Mouse (Mus musculus) intestine, embryonic 16.5 days (tissue): ENCODE measurements around the gene Ncbp3. TPM values are rescaled to one million over a fixed set of nuclear protein-coding genes. Genes with fewer than 3 reads are reported as not detected.
A peak's percentile ranks its signal among the peaks of the same experiment; 100 is the strongest.

Source experiments
- ATAC-seq: fragments of 200-750 bp; cut with Nextera tagmentation; 2 replicates; pipeline ENCODE4 v1.8.0; 2017; ENCODE audit warnings: moderate TSS enrichment, moderate library complexity
- H3K27ac ChIP-seq: fragments of 300-500 bp; sonication (generic); 2 replicates; pipeline ENCODE4 v1.5.1; 2014; ENCODE audit warnings: mild to moderate bottlenecking, low read length
- H3K27me3 ChIP-seq: fragments of 300-500 bp; sonication (generic); replicated peaks from 2 replicates; pipeline ENCODE4 v1.6.1; 2014; ENCODE audit warnings: low read length, control low read depth, mixed read lengths; ENCODE audit not compliant: control insufficient read depth, insufficient read depth
- H3K36me3 ChIP-seq: fragments of 300-500 bp; sonication (generic); 2 replicates; pipeline ENCODE4 v1.6.1; 2014; ENCODE audit warnings: low read length, control low read depth; ENCODE audit not compliant: control insufficient read depth, insufficient read depth
- H3K4me1 ChIP-seq: fragments of 300-500 bp; sonication (generic); 2 replicates; pipeline ENCODE4 v1.6.1; 2014; ENCODE audit warnings: low read length, control low read depth, mixed read lengths; ENCODE audit not compliant: control insufficient read depth, insufficient read depth
- H3K4me2 ChIP-seq: fragments of 300-500 bp; sonication (generic); 2 replicates; pipeline ENCODE4 v1.6.1; 2014; ENCODE audit warnings: low read depth, low read length, control low read depth
- H3K4me3 ChIP-seq: fragments of 300-500 bp; sonication (generic); 2 replicates; pipeline ENCODE4 v1.5.1; 2014; ENCODE audit warnings: mild to moderate bottlenecking, low read length
- H3K9ac ChIP-seq: fragments of 300-500 bp; sonication (generic); 2 replicates; pipeline ENCODE4 v1.6.1; 2014; ENCODE audit warnings: low read depth, low read length
- H3K9me3 ChIP-seq: fragments of 300-500 bp; sonication (generic); 2 replicates; pipeline ENCODE4 v1.6.1; 2016; ENCODE audit warnings: low read length, control low read depth; ENCODE audit not compliant: control insufficient read depth
- WGBS: fragments of 180-500 bp; shearing (Covaris S2); extraction: QIAGEN DNeasy Blood & Tissue Kit; methylation state at CpG from one replicate; pipeline ENCODE4 v1.1.7; 2014; 5-methylcytosine and 5-hydroxymethylcytosine counted together
- polyA plus RNA-seq: library from polyadenylated mRNA; unstranded; fragments of >200 nt; fragmentation: Nextera tagmentation; extraction: Ambion mirVana; gene quantifications from 2 replicates; pipeline ENCODE4 v1.2.1, GENCODE M21; 2015

Gene Ncbp3
- polyA plus RNA-seq: 7.7 and 8.3 TPM in 2 replicates

- Histone ChIP-seq H3K9me3 (no peaks in the 10 kb centered on the region), H3K9ac (peak within 1 kb of the TSS; percentile 99), H3K4me3 (peak within 1 kb of the TSS; percentile 95), H3K36me3 (peaks cover 7% of the 10 kb centered on the region), H3K27me3 (no peaks in the 10 kb centered on the region), H3K4me2 (peak within 1 kb of the TSS; percentile 79), H3K4me1 (peaks cover 12% of the 10 kb centered on the region), H3K27ac (peak within 1 kb of the TSS; percentile 89)
- under 1% methylated on average over 39 of the region's 39 CpGs for WGBS
- ATAC-seq: peak; percentile 97
Observed at GRCm38 (mm10) chr11:73047542-73047996, at the start of gene Ncbp3. Ncbp3 (plus strand) TSS chr11:73047783.

GRCm38 (mm10) chr11:72998771-72999170 is 48.8 kb upstream of the Ncbp3 start, which contains the start of gene P2rx1:
P2rx1 (plus strand) TSS chr11:72999103.
- no peaks in the 10 kb centered on the region for H3K27me3 ChIP-seq
- H3K4me3 ChIP-seq: no peak within 1 kb of the TSS
- no peaks in the 10 kb centered on the region for H3K36me3 ChIP-seq
- no peak within 1 kb of the TSS for H3K9ac ChIP-seq
- 0 out of 2 replicates have a peak, but pooled peaks have one; percentile 39 for ATAC-seq
- H3K27ac ChIP-seq: no peak within 1 kb of the TSS
- no peaks in the 10 kb centered on the region for H3K9me3 ChIP-seq
- no peak within 1 kb of the TSS for H3K4me2 ChIP-seq
- H3K4me1 ChIP-seq: peaks cover 12% of the 10 kb centered on the region
- WGBS: 45% methylated on average over 8 of the region's 8 CpGs

- H3K4me1 ChIP-seq: peaks cover 12% of the 10 kb centered on the region
- H3K9me3 ChIP-seq: no peaks in the 10 kb centered on the region
- H3K27ac ChIP-seq: no peak overlapping the region
- peak; percentile 60; the same call in 1 of the 2 replicates for ATAC-seq
- H3K9ac ChIP-seq: no peak overlapping the region
- no peak overlapping the region for H3K4me2 ChIP-seq
- WGBS: 7% methylated on average over 6 of the region's 6 CpGs
- H3K27me3 ChIP-seq: no peaks in the 10 kb centered on the region
- H3K36me3 ChIP-seq: no peaks in the 10 kb centered on the region
- no peak overlapping the region for H3K4me3 ChIP-seq
Observed at GRCm38 (mm10) chr11:73001029-73001428, 46.6 kb upstream of the Ncbp3 start.

- no peaks in the 10 kb centered on the region for H3K36me3 ChIP-seq
- H3K4me3 ChIP-seq: no peak overlapping the region
- no peaks in the 10 kb centered on the region for H3K4me1 ChIP-seq
- H3K9me3 ChIP-seq: no peaks in the 10 kb centered on the region
- H3K27me3 ChIP-seq: no peaks in the 10 kb centered on the region
- 5% methylated on average over 2 of the region's 2 CpGs for WGBS
- no peak overlapping the region for H3K27ac ChIP-seq
- peak; percentile 73 for ATAC-seq
- no peak overlapping the region for H3K4me2 ChIP-seq
- no peak overlapping the region for H3K9ac ChIP-seq
Observed at GRCm38 (mm10) chr11:73006377-73006776, 41.2 kb upstream of the Ncbp3 start.

GRCm38 (mm10) chr11:73007113-73007512 is 40.5 kb upstream of the Ncbp3 start:
- no peaks in the 10 kb centered on the region for H3K27me3 ChIP-seq
- ATAC-seq: no peak
- H3K27ac ChIP-seq: no peak overlapping the region
- H3K9ac ChIP-seq: no peak overlapping the region
- no peak overlapping the region for H3K4me3 ChIP-seq
- no peak overlapping the region for H3K4me2 ChIP-seq
- WGBS: 81% methylated on average over 3 of the region's 3 CpGs
- no peaks in the 10 kb centered on the region for H3K4me1 ChIP-seq
- no peaks in the 10 kb centered on the region for H3K9me3 ChIP-seq
- no peaks in the 10 kb centered on the region for H3K36me3 ChIP-seq

- Histone ChIP-seq H3K9me3 (no peaks in the 10 kb centered on the region), H3K27me3 (no peaks in the 10 kb centered on the region), H3K9ac (no peak overlapping the region), H3K4me3 (no peak overlapping the region), H3K4me1 (no peaks in the 10 kb centered on the region), H3K4me2 (no peak overlapping the region), H3K36me3 (no peaks in the 10 kb centered on the region), H3K27ac (no peak overlapping the region)
- peak; percentile 36; the same call in 1 of the 2 replicates for ATAC-seq
- 58% methylated on average over 11 of the region's 11 CpGs for WGBS
Observed at GRCm38 (mm10) chr11:73007698-73008481, 39.7 kb upstream of the Ncbp3 start.

GRCm38 (mm10) chr11:73008826-73009225 is 38.8 kb upstream of the Ncbp3 start:
- no peak overlapping the region for H3K9ac ChIP-seq
- H3K4me3 ChIP-seq: no peak overlapping the region
- no peaks in the 10 kb centered on the region for H3K27me3 ChIP-seq
- H3K4me1 ChIP-seq: peaks cover 2% of the 10 kb centered on the region; the same call in 1 of the 2 replicates
- WGBS: 62% methylated on average over 2 of the region's 2 CpGs
- no peak for ATAC-seq
- no peaks in the 10 kb centered on the region for H3K9me3 ChIP-seq
- H3K27ac ChIP-seq: no peak overlapping the region
- H3K36me3 ChIP-seq: no peaks in the 10 kb centered on the region
- H3K4me2 ChIP-seq: no peak overlapping the region

GRCm38 (mm10) chr11:73009531-73010274 is 37.9 kb upstream of the Ncbp3 start:
- H3K27ac ChIP-seq: no peak overlapping the region
- H3K36me3 ChIP-seq: no peaks in the 10 kb centered on the region
- H3K4me3 ChIP-seq: no peak overlapping the region
- no peak overlapping the region for H3K4me2 ChIP-seq
- no peaks in the 10 kb centered on the region for H3K27me3 ChIP-seq
- H3K9me3 ChIP-seq: no peaks in the 10 kb centered on the region
- ATAC-seq: no peak
- H3K4me1 ChIP-seq: peaks cover 5% of the 10 kb centered on the region; the same call in 1 of the 2 replicates
- 53% methylated on average over 13 of the region's 13 CpGs for WGBS
- peak overlapping the region; percentile 35; the same call in 1 of the 2 replicates for H3K9ac ChIP-seq

- H3K9me3 ChIP-seq: no peaks in the 10 kb centered on the region
- no peak overlapping the region for H3K27ac ChIP-seq
- H3K4me2 ChIP-seq: no peak overlapping the region
- no peak overlapping the region for H3K9ac ChIP-seq
- ATAC-seq: no peak
- H3K27me3 ChIP-seq: no peaks in the 10 kb centered on the region
- no peak overlapping the region for H3K4me3 ChIP-seq
- no peaks in the 10 kb centered on the region for H3K36me3 ChIP-seq
- peaks cover 23% of the 10 kb centered on the region for H3K4me1 ChIP-seq
- 82% methylated on average over 5 of the region's 5 CpGs for WGBS
Observed at GRCm38 (mm10) chr11:73013981-73014380, 33.6 kb upstream of the Ncbp3 start.
